Mouse (Mus musculus) MEL (cell line): ENCODE measurements around the gene Maff.

Experiments
- CTCF ChIP-seq, 3 experiments: IDR thresholded peaks in 2 of 3; conservative IDR thresholded peaks in 1 of 3; 2 replicates each; pipeline ENCODE4 v1.5.1; 2011 to 2012; ENCODE audit warnings: low read length in 3 of 3, low read depth in 2 of 3, mild to moderate bottlenecking in 2 of 3, improper control_type of control experiment in 1 of 3, inconsistent platforms in 1 of 3, mixed read lengths in 1 of 3, moderate library complexity in 1 of 3; ENCODE audit not compliant: control insufficient read depth in 1 of 3, insufficient read depth in 1 of 3, poor library complexity in 1 of 3, severe bottlenecking in 1 of 3
- EP300 ChIP-seq, 2 experiments: IDR thresholded peaks; 2 replicates each; pipeline ENCODE4 v1.6.1; 2011; ENCODE audit warnings: improper control_type of control experiment in 2 of 2, low read length in 2 of 2, low read depth in 1 of 2, mild to moderate bottlenecking in 1 of 2
- GABPA ChIP-seq: IDR thresholded peaks from 2 replicates; pipeline ENCODE4 v1.6.1; 2012; ENCODE audit warnings: low read depth, mild to moderate bottlenecking, inconsistent platforms, low read length, improper control_type of control experiment, moderate library complexity

- TF ChIP-seq EP300 (IDR thresholded peaks at IDR 0.05; ENCODE audit: low read depth in 1 of 2, low read length in 2 of 2) (no peak), GABPA (no peak), CTCF (IDR thresholded peaks at IDR 0.05 in 2 of 3, conservative IDR thresholded peaks at IDR 0.05 in 1 of 3; ENCODE audit: control insufficient read depth in 1 of 3, insufficient read depth in 1 of 3, low read depth in 2 of 3, low read length in 3 of 3, poor library complexity in 1 of 3, severe bottlenecking in 1 of 3) (no peak)
Measured at GRCm38 (mm10) chr15:79360371-79360770, 13.9 kb downstream of the Maff start.
